Mouse (Mus musculus) liver, embryonic 14.5 days (tissue): Measurements from ENCODE around the gene Sdccag8. TPM values are rescaled to one million over a fixed set of nuclear protein-coding genes. Genes with fewer than 3 reads are reported as not detected.
A peak's percentile ranks its signal among the peaks of the same experiment; 100 is the strongest.

Source experiments
- ATAC-seq: fragments of 200-750 bp; cut with Nextera tagmentation; 2 replicates; pipeline ENCODE4 v1.8.0; 2017; ENCODE audit warnings: moderate number of reproducible peaks, mild to moderate bottlenecking, moderate library complexity; ENCODE audit not compliant: insufficient read depth
- DNase-seq, 3 experiments: peaks; one replicate each; pipeline ENCODE4 v3.0.0-alpha.2; 2012 to 2013; ENCODE audit warnings: low read depth in 3 of 3, low spot score in 3 of 3
- H3K27ac ChIP-seq: fragments of 300-500 bp; sonication (generic); 2 replicates; pipeline ENCODE4 v1.5.1; 2014; ENCODE audit warnings: moderate library complexity, mild to moderate bottlenecking, control low read depth, inconsistent platforms
- H3K27me3 ChIP-seq: fragments of 300-500 bp; sonication (generic); 2 replicates; pipeline ENCODE4 v1.6.1; 2014; ENCODE audit warnings: mild to moderate bottlenecking, low read length, moderate library complexity; ENCODE audit not compliant: control insufficient read depth, insufficient read depth
- H3K36me3 ChIP-seq: fragments of 300-500 bp; sonication (generic); replicated peaks from 2 replicates; pipeline ENCODE4 v1.6.1; 2014; ENCODE audit warnings: low read depth; ENCODE audit not compliant: control insufficient read depth, insufficient read depth
- H3K4me1 ChIP-seq, 2 experiments: fragments of 200-500 bp in 1 of 2; fragments of 300-500 bp in 1 of 2; sonication (generic) in 1 of 2; replicated peaks; 2 replicates each; pipeline ENCODE4 v1.6.1; 2012 to 2014; ENCODE audit warnings: antibody characterized with exemption in 1 of 2, inconsistent platforms in 1 of 2, low read length in 1 of 2; ENCODE audit not compliant: control insufficient read depth in 2 of 2, insufficient read depth in 2 of 2
- H3K4me2 ChIP-seq: fragments of 300-500 bp; sonication (generic); 2 replicates; pipeline ENCODE4 v1.6.1; 2014; ENCODE audit warnings: low read depth, mild to moderate bottlenecking, control low read depth, moderate library complexity
- H3K4me3 ChIP-seq, 2 experiments: fragments of 200-500 bp in 1 of 2; fragments of 300-500 bp in 1 of 2; sonication (generic) in 1 of 2; 2 replicates each; pipeline ENCODE4 v1.5.1; 2012 to 2014; ENCODE audit warnings: low read depth in 2 of 2, low read length in 2 of 2, mild to moderate bottlenecking in 2 of 2, control low read depth in 1 of 2, inconsistent platforms in 1 of 2, moderate library complexity in 1 of 2; ENCODE audit not compliant: insufficient read depth in 1 of 2
- H3K9ac ChIP-seq: fragments of 300-500 bp; sonication (generic); replicated peaks from 2 replicates; pipeline ENCODE4 v1.6.1; 2014; ENCODE audit warnings: mild to moderate bottlenecking, control low read depth, moderate library complexity
- H3K9me3 ChIP-seq: fragments of 300-500 bp; sonication (generic); 2 replicates; pipeline ENCODE4 v1.6.1; 2016; ENCODE audit warnings: low read length, mixed read lengths; ENCODE audit not compliant: control insufficient read depth
- CTCF ChIP-seq: IDR thresholded peaks from 2 replicates; pipeline ENCODE4 v1.5.1; 2016; ENCODE audit warnings: antibody characterized with exemption, low read depth, control low read depth
- EP300 ChIP-seq: IDR thresholded peaks from 2 replicates; pipeline ENCODE4 v1.6.1; 2016; ENCODE audit warnings: antibody characterized with exemption, low read depth
- WGBS: fragments of 180-500 bp; shearing (Covaris S2); extraction: QIAGEN DNeasy Blood & Tissue Kit; methylation state at CpG from one replicate; pipeline ENCODE4 v1.1.7; 2014; ENCODE audit not compliant: insufficient replicate concordance; 5-methylcytosine and 5-hydroxymethylcytosine counted together
- polyA plus RNA-seq, 2 experiments: library from polyadenylated mRNA; depleted of rRNA in 1 of 2; stranded (reverse) in 1 of 2; unstranded in 1 of 2; fragments of >200 nt; fragmentation: Nextera tagmentation in 1 of 2; extraction: Ambion mirVana in 1 of 2; gene quantifications; 2 replicates each; pipeline versions ENCODE4 v1.2.1 to v1.2.3; 2012 to 2014

Gene Sdccag8
- polyA plus RNA-seq, 2 experiments = 2.7 to 5.1 TPM

GRCm38 (mm10) chr1:176962894-176963293 is 148.4 kb downstream of the Sdccag8 start:
- TF ChIP-seq EP300 = no peak
- TF ChIP-seq CTCF = no peak
- no peaks in the 10 kb centered on the region for H3K36me3 ChIP-seq
- WGBS = 72% methylated on average over 5 of the region's 5 CpGs
- H3K27me3 ChIP-seq = no peaks in the 10 kb centered on the region
- no peak overlapping the region for H3K4me3 ChIP-seq
- ATAC-seq (0 out of 2 replicates have a peak, but pooled peaks have one; percentile 22), DNase-seq (no peak)
- no peak overlapping the region for H3K9ac ChIP-seq
- H3K4me2 ChIP-seq = no peak overlapping the region
- no peak overlapping the region for H3K27ac ChIP-seq
- no peaks in the 10 kb centered on the region for H3K9me3 ChIP-seq
- no peaks in the 10 kb centered on the region for H3K4me1 ChIP-seq

GRCm38 (mm10) chr1:176967299-176967698 is 152.8 kb downstream of the Sdccag8 start:
- WGBS = 71% methylated on average over 3 of the region's 3 CpGs
- ATAC-seq (no peak), DNase-seq (no peak)
- no peak for TF ChIP-seq CTCF
- TF ChIP-seq EP300 = no peak
- Histone ChIP-seq H3K4me1 (no peaks in the 10 kb centered on the region), H3K36me3 (no peaks in the 10 kb centered on the region), H3K27ac (no peak overlapping the region), H3K9me3 (no peaks in the 10 kb centered on the region), H3K27me3 (no peaks in the 10 kb centered on the region), H3K4me2 (no peak overlapping the region), H3K9ac (no peak overlapping the region), H3K4me3 (no peak overlapping the region)

- no peak overlapping the region for H3K27ac ChIP-seq
- H3K36me3 ChIP-seq = no peaks in the 10 kb centered on the region
- WGBS = 72% methylated on average over 16 of the region's 16 CpGs
Measured at GRCm38 (mm10) chr1:176970635-176971478, 156.4 kb downstream of the Sdccag8 start.

GRCm38 (mm10) chr1:176971479-176971797 is 157.0 kb downstream of the Sdccag8 start:
- Histone ChIP-seq H3K36me3 (no peaks in the 10 kb centered on the region), H3K9me3 (no peaks in the 10 kb centered on the region), H3K4me1 (no peaks in the 10 kb centered on the region), H3K4me2 (no peak overlapping the region), H3K4me3 (no peak overlapping the region), H3K27me3 (no peaks in the 10 kb centered on the region), H3K27ac (no peak overlapping the region), H3K9ac (no peak overlapping the region)
- no peak for TF ChIP-seq EP300
- no peak for TF ChIP-seq CTCF
- no peak for ATAC-seq
- 66% methylated on average over 4 of the region's 4 CpGs for WGBS
- no peak for DNase-seq

More at GRCm38 (mm10) chr1:176970635-176971478, 156.4 kb downstream of the Sdccag8 start:
- Histone ChIP-seq H3K9me3 (no peaks in the 10 kb centered on the region), H3K4me2 (no peak overlapping the region), H3K4me1 (no peaks in the 10 kb centered on the region), H3K27me3 (no peaks in the 10 kb centered on the region), H3K4me3 (no peak overlapping the region), H3K9ac (no peak overlapping the region)
- no peak for DNase-seq
- TF ChIP-seq CTCF (no peak), EP300 (no peak)
- ATAC-seq = no peak

GRCm38 (mm10) chr1:176973356-176974088 is 159.1 kb downstream of the Sdccag8 start:
- DNase-seq (no peak), ATAC-seq (no peak)
- Histone ChIP-seq H3K4me1 (no peaks in the 10 kb centered on the region), H3K4me2 (no peak overlapping the region), H3K9ac (no peak overlapping the region), H3K4me3 (no peak overlapping the region), H3K9me3 (no peaks in the 10 kb centered on the region), H3K36me3 (no peaks in the 10 kb centered on the region), H3K27ac (no peak overlapping the region), H3K27me3 (no peaks in the 10 kb centered on the region)
- 56% methylated on average over 6 of the region's 6 CpGs for WGBS
- peak; percentile 12; the same call in 1 of the 2 replicates for TF ChIP-seq CTCF
- no peak for TF ChIP-seq EP300
